Mouse (Mus musculus) erythroblast, embryonic 14.5 days (primary cell): Measurements from ENCODE around the gene Rhobtb1. TPM values are rescaled to one million over a fixed set of nuclear protein-coding genes. Genes with fewer than 3 reads are reported as not detected.

ENCODE experiments used
- H3K27me3 ChIP-seq: 2 replicates; pipeline ENCODE4 v1.6.1; 2012; ENCODE audit warnings: inconsistent platforms; ENCODE audit not compliant: control insufficient read depth
- H3K36me3 ChIP-seq: 2 replicates; pipeline ENCODE4 v1.6.1; 2012; ENCODE audit warnings: mild to moderate bottlenecking, inconsistent platforms; ENCODE audit not compliant: control insufficient read depth
- H3K4me1 ChIP-seq: 2 replicates; pipeline ENCODE4 v1.6.1; 2012; ENCODE audit warnings: inconsistent platforms; ENCODE audit not compliant: control insufficient read depth
- H3K4me3 ChIP-seq: replicated peaks from 2 replicates; pipeline ENCODE3; 2012; ENCODE audit warnings: moderate library complexity, mild to moderate bottlenecking, inconsistent platforms
- H3K9me3 ChIP-seq: 2 replicates; pipeline ENCODE4 v1.6.1; 2012; ENCODE audit warnings: low read length, inconsistent platforms, mixed read lengths; ENCODE audit not compliant: control insufficient read depth
- GATA1 ChIP-seq: IDR thresholded peaks from 2 replicates; pipeline ENCODE4 v1.6.1; 2012; ENCODE audit warnings: low read length, inconsistent platforms, mixed read lengths
- TAL1 ChIP-seq: IDR thresholded peaks from 3 replicates; pipeline ENCODE4 v1.6.1; 2012; ENCODE audit warnings: low read length, inconsistent platforms, mixed read lengths
- polyA plus RNA-seq: library from polyadenylated mRNA; stranded (reverse); fragments of >175 nt; gene quantifications from 2 replicates; pipeline ENCODE4 v1.2.3, GENCODE M21; 2012

Gene Rhobtb1
- polyA plus RNA-seq, 1 experiment = 0.03 TPM

- no peaks in the 10 kb centered on the region; the same call in 1 of the 2 replicates for H3K36me3 ChIP-seq
- TF ChIP-seq TAL1 = no peak
- no peaks in the 10 kb centered on the region for H3K4me1 ChIP-seq
Measured at GRCm38 (mm10) chr10:69279607-69279978, 128.4 kb downstream of the Rhobtb1 start.

GRCm38 (mm10) chr10:69286939-69287338 is 135.7 kb downstream of the Rhobtb1 start:
- no peaks in the 10 kb centered on the region for H3K9me3 ChIP-seq
- H3K36me3 ChIP-seq = peaks cover 3% of the 10 kb centered on the region; the same call in 1 of the 2 replicates
- H3K4me1 ChIP-seq = no peaks in the 10 kb centered on the region
- H3K4me3 ChIP-seq = no peak overlapping the region
- no peaks in the 10 kb centered on the region for H3K27me3 ChIP-seq
- TF ChIP-seq TAL1 (no peak), GATA1 (no peak)

More at GRCm38 (mm10) chr10:69279607-69279978, 128.4 kb downstream of the Rhobtb1 start:
- no peaks in the 10 kb centered on the region for H3K27me3 ChIP-seq
- H3K9me3 ChIP-seq = no peaks in the 10 kb centered on the region
- H3K4me3 ChIP-seq = no peak overlapping the region

- no peak for TF ChIP-seq GATA1
- no peak for TF ChIP-seq TAL1
- Histone ChIP-seq H3K4me3 (no peak overlapping the region), H3K36me3 (peaks cover 3% of the 10 kb centered on the region; the same call in 1 of the 2 replicates), H3K4me1 (no peaks in the 10 kb centered on the region), H3K9me3 (no peaks in the 10 kb centered on the region), H3K27me3 (no peaks in the 10 kb centered on the region)
Measured at GRCm38 (mm10) chr10:69288086-69288485, 136.9 kb downstream of the Rhobtb1 start.

GRCm38 (mm10) chr10:69288720-69289119 is 137.5 kb downstream of the Rhobtb1 start:
- Histone ChIP-seq H3K9me3 (no peaks in the 10 kb centered on the region), H3K36me3 (peaks cover 3% of the 10 kb centered on the region; the same call in 1 of the 2 replicates), H3K4me3 (no peak overlapping the region), H3K4me1 (no peaks in the 10 kb centered on the region), H3K27me3 (no peaks in the 10 kb centered on the region)
- no peak for TF ChIP-seq TAL1
- no peak for TF ChIP-seq GATA1

GRCm38 (mm10) chr10:69290736-69291135 is 139.5 kb downstream of the Rhobtb1 start:
- no peak for TF ChIP-seq TAL1
- no peak for TF ChIP-seq GATA1
- Histone ChIP-seq H3K27me3 (no peaks in the 10 kb centered on the region), H3K4me1 (no peaks in the 10 kb centered on the region), H3K36me3 (no peaks in the 10 kb centered on the region; the same call in 1 of the 2 replicates), H3K4me3 (no peak overlapping the region), H3K9me3 (no peaks in the 10 kb centered on the region)

- Histone ChIP-seq H3K4me3 (no peak overlapping the region), H3K4me1 (no peaks in the 10 kb centered on the region), H3K27me3 (no peaks in the 10 kb centered on the region), H3K36me3 (no peaks in the 10 kb centered on the region), H3K9me3 (no peaks in the 10 kb centered on the region)
- TF ChIP-seq GATA1 = no peak
- no peak for TF ChIP-seq TAL1
Measured at GRCm38 (mm10) chr10:69295919-69296318, 144.7 kb downstream of the Rhobtb1 start.

GRCm38 (mm10) chr10:69299985-69300384 is 148.8 kb downstream of the Rhobtb1 start:
- Histone ChIP-seq H3K36me3 (no peaks in the 10 kb centered on the region), H3K27me3 (no peaks in the 10 kb centered on the region), H3K9me3 (no peaks in the 10 kb centered on the region), H3K4me3 (no peak overlapping the region), H3K4me1 (peaks cover 4% of the 10 kb centered on the region)
- no peak for TF ChIP-seq TAL1
- no peak for TF ChIP-seq GATA1

GRCm38 (mm10) chr10:69302667-69303066 is 151.4 kb downstream of the Rhobtb1 start:
- H3K27me3 ChIP-seq = no peaks in the 10 kb centered on the region
- TF ChIP-seq TAL1 (no peak), GATA1 (no peak)
- peaks cover 21% of the 10 kb centered on the region for H3K4me1 ChIP-seq
- H3K9me3 ChIP-seq = no peaks in the 10 kb centered on the region
- H3K36me3 ChIP-seq = no peaks in the 10 kb centered on the region
- no peak overlapping the region for H3K4me3 ChIP-seq

GRCm38 (mm10) chr10:69304819-69305218 is 153.6 kb downstream of the Rhobtb1 start:
- TF ChIP-seq TAL1 (no peak), GATA1 (no peak)
- Histone ChIP-seq H3K27me3 (no peaks in the 10 kb centered on the region), H3K9me3 (no peaks in the 10 kb centered on the region), H3K4me3 (no peak overlapping the region), H3K36me3 (no peaks in the 10 kb centered on the region), H3K4me1 (peaks cover 21% of the 10 kb centered on the region)

- peaks cover 21% of the 10 kb centered on the region for H3K4me1 ChIP-seq
- TF ChIP-seq TAL1 (no peak), GATA1 (no peak)
- H3K4me3 ChIP-seq = no peak overlapping the region
- no peaks in the 10 kb centered on the region for H3K9me3 ChIP-seq
- H3K36me3 ChIP-seq = no peaks in the 10 kb centered on the region
- no peaks in the 10 kb centered on the region for H3K27me3 ChIP-seq
Measured at GRCm38 (mm10) chr10:69305600-69305999, 154.4 kb downstream of the Rhobtb1 start.
